Mouse (Mus musculus): ENCODE data around the gene Gm36028.

- TF ChIP-seq CTCF (IDR thresholded peaks at IDR 0.05; ENCODE audit: borderline replicate concordance, insufficient read depth, low read length): no peak
- no peak for TF ChIP-seq POLR2A (IDR thresholded peaks at IDR 0.05; ENCODE audit: low read depth, low read length)
These were observed 51.9 kb downstream of the Gm36028 start for GRCm38 (mm10) chr16:37808866-37809622.

Data from embryonic fibroblast, embryonic 13.5 days (primary cell).